Mouse (Mus musculus): ENCODE data around the gene Eif2ak4.

Eif2ak4 gene

DNA sequence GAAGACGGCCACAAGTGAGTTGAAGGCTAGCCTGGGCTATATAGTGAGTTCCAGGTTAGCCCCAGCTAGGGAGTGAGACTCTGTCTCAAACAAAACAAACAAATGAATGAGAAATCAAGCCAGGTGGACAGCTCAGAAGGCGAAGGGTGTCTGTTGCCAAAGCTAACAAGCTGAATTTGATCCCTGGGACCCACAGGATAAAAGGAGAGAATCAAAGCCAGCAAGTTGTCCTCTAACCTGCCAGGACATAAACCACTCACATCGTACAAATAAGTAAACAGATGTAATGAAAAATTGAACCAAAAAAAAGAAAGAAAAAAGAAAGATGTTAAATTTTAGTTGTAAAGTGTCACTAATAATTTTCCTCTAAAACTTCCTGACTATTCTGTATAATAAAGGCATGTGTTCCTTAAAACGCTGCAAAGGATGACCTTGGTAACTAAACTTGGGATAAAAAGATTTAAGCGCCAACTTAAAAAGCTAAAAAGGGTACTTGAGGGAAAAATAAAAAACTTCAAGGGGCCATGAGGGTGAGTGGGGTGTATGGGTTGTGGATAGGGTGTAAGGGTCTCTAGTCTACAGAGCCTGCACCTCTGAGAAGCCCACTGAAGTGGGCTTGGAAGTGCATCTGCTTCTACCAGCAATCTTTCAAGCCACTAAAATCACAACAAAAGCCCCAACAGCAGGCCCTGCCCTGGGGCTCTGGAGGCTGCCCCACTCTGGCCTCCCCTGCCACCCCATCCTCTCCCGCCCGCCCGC lies 121.4 kb downstream of the Eif2ak4 start:
- DNase-seq (ENCODE audit: low spot score) = no peak

DNA sequence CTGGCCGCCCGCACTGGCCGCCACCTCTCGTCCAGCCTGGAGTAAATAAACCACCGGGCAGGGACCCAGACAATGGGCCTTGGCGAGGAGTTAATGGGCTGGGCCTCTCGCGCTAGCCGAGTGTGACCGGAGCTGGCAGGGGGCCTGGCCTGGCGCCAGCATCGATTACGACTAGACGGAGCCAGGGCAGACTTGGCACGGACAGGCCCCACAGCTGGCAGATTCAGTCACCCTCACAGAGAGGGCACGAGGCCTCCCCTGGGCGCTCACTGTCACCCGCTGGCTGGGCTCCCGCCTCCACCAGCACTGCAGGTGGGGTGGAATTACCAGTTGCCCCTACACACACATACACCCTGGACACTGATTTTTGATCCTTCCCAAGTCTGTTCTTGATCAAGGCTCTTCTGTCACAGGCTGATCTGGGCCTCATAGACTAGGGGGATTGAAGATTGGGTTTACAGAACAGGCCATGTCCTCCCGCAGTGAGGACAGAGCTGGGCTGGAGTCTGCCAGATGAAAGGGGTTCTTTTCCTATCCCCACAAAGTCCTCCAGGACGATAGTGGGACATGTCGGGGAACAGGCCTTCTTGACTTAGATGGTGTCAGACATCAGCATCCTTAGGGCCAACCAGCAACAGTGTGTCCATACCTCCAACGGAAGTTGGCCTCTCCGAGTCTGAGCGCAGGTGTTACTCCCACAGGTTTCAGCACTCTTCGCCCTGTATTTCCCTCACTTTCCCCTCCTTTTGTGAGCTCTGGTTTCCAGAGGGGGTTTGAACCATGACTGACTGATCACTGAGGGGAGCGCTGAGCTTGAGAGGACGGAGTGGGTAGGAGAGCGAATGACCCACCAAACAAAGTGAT lies 122.3 kb downstream of the Eif2ak4 start:
- DNase-seq (ENCODE audit: low spot score) = peak; percentile 96

DNA sequence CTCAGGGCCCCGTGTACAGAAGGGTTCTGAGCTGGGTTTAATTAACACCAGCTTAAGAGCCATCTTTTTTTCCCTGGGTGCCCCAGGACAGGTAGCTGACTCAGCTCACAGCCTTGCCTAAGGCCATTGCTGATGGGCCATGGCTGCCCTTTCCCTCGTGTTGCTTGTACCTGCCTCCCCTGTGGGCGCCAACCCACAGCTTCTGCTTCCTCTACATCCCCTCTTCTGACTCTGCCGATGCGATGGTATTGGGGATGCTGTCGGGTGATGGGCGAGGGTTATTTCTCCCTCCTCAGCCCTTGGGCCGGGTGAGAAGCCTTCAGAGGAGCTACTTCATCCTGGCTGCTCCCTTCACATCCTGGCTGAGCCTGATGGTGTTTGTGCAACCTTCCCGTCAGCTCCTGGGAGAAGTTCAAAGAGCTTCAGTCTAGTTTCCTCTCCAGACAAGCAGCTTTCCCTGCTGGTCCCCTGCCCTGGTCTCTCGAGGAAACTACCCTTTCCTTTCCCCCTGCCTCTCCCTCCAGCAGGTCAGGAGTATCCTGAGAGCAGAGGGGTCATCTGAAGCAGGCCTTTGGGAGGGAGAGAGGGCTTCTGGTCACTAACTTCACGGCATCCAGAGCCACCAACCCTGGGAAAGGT lies 123.5 kb downstream of the Eif2ak4 start:
- no peak for DNase-seq (ENCODE audit: low spot score)

- no peak for DNase-seq (ENCODE audit: low spot score)
These were observed 124.3 kb downstream of the Eif2ak4 start for GRCm38 (mm10) chr2:118512418-118513377.

- peak; percentile 77 for DNase-seq (ENCODE audit: low spot score)
These were observed 131.9 kb downstream of the Eif2ak4 start for GRCm38 (mm10) chr2:118520042-118520933.

DNA sequence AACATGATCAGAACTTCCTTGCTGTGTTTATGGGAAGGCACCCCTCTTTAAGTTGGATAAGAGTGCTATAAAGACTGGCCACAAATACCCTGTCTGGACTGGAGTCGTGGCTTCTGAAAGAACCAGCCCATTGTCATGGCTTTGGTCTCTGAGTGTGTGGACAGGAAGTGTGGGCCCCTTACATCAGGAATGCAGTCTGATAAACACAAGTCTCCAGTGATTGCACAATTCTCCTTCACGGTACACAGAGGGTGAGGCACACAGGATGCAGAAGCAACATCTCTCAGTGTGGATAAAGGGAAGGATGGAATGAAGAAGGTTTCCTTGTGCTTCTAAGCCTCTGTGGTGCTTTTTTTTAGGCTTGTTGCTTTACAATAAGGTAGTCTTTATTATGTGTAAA lies 133.8 kb downstream of the Eif2ak4 start:
- DNase-seq (ENCODE audit: low spot score) = no peak

- no peak for DNase-seq (ENCODE audit: low spot score)
These were observed 134.8 kb downstream of the Eif2ak4 start for GRCm38 (mm10) chr2:118523163-118523730.

DNA sequence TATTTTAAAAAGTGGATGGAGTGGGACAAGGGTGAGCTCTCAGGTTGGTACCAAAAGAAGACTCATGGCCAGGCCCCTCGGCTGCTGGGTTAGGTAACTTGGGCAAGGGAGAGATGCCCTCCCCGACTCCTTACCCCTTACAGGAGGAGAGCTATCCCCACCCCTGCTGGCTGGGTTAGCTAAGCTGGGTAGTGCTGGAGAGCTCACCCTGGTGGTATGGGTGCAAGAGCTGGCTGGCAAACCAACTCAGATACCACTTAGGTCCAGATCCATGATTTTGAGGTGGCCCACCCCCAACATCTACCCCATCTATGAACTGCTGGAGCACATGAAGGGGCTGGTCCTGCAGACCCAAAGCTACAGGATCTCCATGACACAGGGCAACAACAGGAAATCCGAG lies 136.4 kb downstream of the Eif2ak4 start:
- DNase-seq (ENCODE audit: low spot score) = no peak

Data from MN1 (cell line).